Mouse (Mus musculus) hindbrain, embryonic 12.5 days (tissue): ENCODE results near the gene Ablim2. TPM values are rescaled to one million over a fixed set of nuclear protein-coding genes. Genes with fewer than 3 reads are reported as not detected.

Experiments
- ATAC-seq: fragments of 200-750 bp; cut with Nextera tagmentation; 2 replicates; pipeline ENCODE4 v1.8.0; 2017; ENCODE audit warnings: moderate TSS enrichment; ENCODE audit not compliant: low FRiP score
- H3K27ac ChIP-seq: fragments of 300-500 bp; sonication (generic); 2 replicates; pipeline ENCODE4 v1.5.1; 2016; ENCODE audit warnings: mild to moderate bottlenecking
- H3K27me3 ChIP-seq: fragments of 300-500 bp; sonication (generic); 2 replicates; pipeline ENCODE4 v1.6.1; 2016; ENCODE audit warnings: mild to moderate bottlenecking
- H3K36me3 ChIP-seq: fragments of 300-500 bp; sonication (generic); 2 replicates; pipeline ENCODE4 v1.6.1; 2016; ENCODE audit warnings: mild to moderate bottlenecking
- H3K4me1 ChIP-seq: fragments of 300-500 bp; sonication (generic); 2 replicates; pipeline ENCODE4 v1.6.1; 2016
- H3K4me2 ChIP-seq: fragments of 300-500 bp; sonication (generic); replicated peaks from 2 replicates; pipeline ENCODE4 v1.6.1; 2016; ENCODE audit warnings: mild to moderate bottlenecking
- H3K4me3 ChIP-seq: fragments of 300-500 bp; sonication (generic); 2 replicates; pipeline ENCODE4 v1.5.1; 2016; ENCODE audit warnings: mild to moderate bottlenecking
- H3K9ac ChIP-seq: fragments of 300-500 bp; sonication (generic); 2 replicates; pipeline ENCODE4 v1.6.1; 2016; ENCODE audit warnings: mild to moderate bottlenecking, moderate library complexity
- H3K9me3 ChIP-seq: fragments of 300-500 bp; sonication (generic); replicated peaks from 2 replicates; pipeline ENCODE4 v1.6.1; 2016; ENCODE audit warnings: mild to moderate bottlenecking
- WGBS: fragments of 180-500 bp; shearing (Covaris S2); methylation state at CpG from one replicate; pipeline ENCODE4 v1.1.7; 2016; 5-methylcytosine and 5-hydroxymethylcytosine counted together
- polyA plus RNA-seq: library from polyadenylated mRNA; unstranded; fragments of >200 nt; fragmentation: Nextera tagmentation; extraction: Ambion mirVana; gene quantifications from 2 replicates; pipeline ENCODE4 v1.2.1, GENCODE M21; 2016

Ablim2 gene
- 3.7 and 3.9 TPM in 2 replicates for polyA plus RNA-seq

- H3K9me3 ChIP-seq, result no peaks in the 10 kb centered on the region
- H3K4me1 ChIP-seq, result peaks cover 11% of the 10 kb centered on the region
- H3K36me3 ChIP-seq, result no peaks in the 10 kb centered on the region
- peak within 1 kb of the TSS; percentile 61 for H3K9ac ChIP-seq
- no peak within 1 kb of the TSS for H3K27ac ChIP-seq
- WGBS, result under 1% methylated on average over 34 of the region's 35 CpGs
- peak within 1 kb of the TSS; percentile 92 for H3K4me2 ChIP-seq
- peak within 1 kb of the TSS; percentile 59 for H3K4me3 ChIP-seq
- ATAC-seq, result peak; percentile 97
- peaks cover 55% of the 10 kb centered on the region for H3K27me3 ChIP-seq
Measured at GRCm38 (mm10) chr5:35757639-35758001, at the start of gene Ablim2. TSS of gene Ablim2 (plus strand) at chr5:35757880.

- Histone ChIP-seq H3K4me1 (peaks cover 4% of the 10 kb centered on the region; the same call in 1 of the 2 replicates), H3K27me3 (no peaks in the 10 kb centered on the region), H3K9me3 (no peaks in the 10 kb centered on the region), H3K4me3 (no peak overlapping the region), H3K9ac (no peak overlapping the region), H3K4me2 (no peak overlapping the region), H3K36me3 (no peaks in the 10 kb centered on the region), H3K27ac (no peak overlapping the region)
- no peak for ATAC-seq
- WGBS, result 79% methylated on average over 3 of the region's 3 CpGs
Measured at GRCm38 (mm10) chr5:35710481-35710880, 47.2 kb upstream of the Ablim2 start.

- Histone ChIP-seq H3K4me1 (peaks cover 4% of the 10 kb centered on the region; the same call in 1 of the 2 replicates), H3K4me2 (no peak overlapping the region), H3K36me3 (no peaks in the 10 kb centered on the region), H3K27me3 (no peaks in the 10 kb centered on the region), H3K4me3 (no peak overlapping the region), H3K27ac (no peak overlapping the region), H3K9ac (no peak overlapping the region), H3K9me3 (no peaks in the 10 kb centered on the region)
- ATAC-seq, result no peak
- 67% methylated on average over 3 of the region's 3 CpGs for WGBS
Measured at GRCm38 (mm10) chr5:35710931-35711330, 46.7 kb upstream of the Ablim2 start.

GRCm38 (mm10) chr5:35712517-35712916 lies 45.2 kb upstream of the Ablim2 start:
- no peaks in the 10 kb centered on the region for H3K27me3 ChIP-seq
- H3K4me1 ChIP-seq, result peaks cover 4% of the 10 kb centered on the region; the same call in 1 of the 2 replicates
- H3K27ac ChIP-seq, result no peak overlapping the region
- no peaks in the 10 kb centered on the region for H3K9me3 ChIP-seq
- H3K4me3 ChIP-seq, result no peak overlapping the region
- no peak overlapping the region for H3K4me2 ChIP-seq
- ATAC-seq, result no peak
- H3K36me3 ChIP-seq, result no peaks in the 10 kb centered on the region
- whole genome bisulfite sequencing, result 73% methylated on average over 5 of the region's 5 CpGs
- no peak overlapping the region for H3K9ac ChIP-seq

- H3K4me3 ChIP-seq, result no peak overlapping the region
- peaks cover 4% of the 10 kb centered on the region; the same call in 1 of the 2 replicates for H3K4me1 ChIP-seq
- H3K27me3 ChIP-seq, result no peaks in the 10 kb centered on the region
- H3K27ac ChIP-seq, result no peak overlapping the region
- no peaks in the 10 kb centered on the region for H3K9me3 ChIP-seq
- H3K36me3 ChIP-seq, result no peaks in the 10 kb centered on the region
- no peak overlapping the region for H3K4me2 ChIP-seq
- whole genome bisulfite sequencing, result 55% methylated on average over 13 of the region's 13 CpGs
- ATAC-seq, result peak; percentile 87
- H3K9ac ChIP-seq, result no peak overlapping the region
Measured at GRCm38 (mm10) chr5:35713649-35714354, 43.9 kb upstream of the Ablim2 start.

- Histone ChIP-seq H3K9ac (no peak overlapping the region), H3K36me3 (no peaks in the 10 kb centered on the region), H3K27me3 (no peaks in the 10 kb centered on the region), H3K4me1 (no peaks in the 10 kb centered on the region), H3K27ac (no peak overlapping the region), H3K4me2 (no peak overlapping the region), H3K4me3 (no peak overlapping the region), H3K9me3 (no peaks in the 10 kb centered on the region)
- ATAC-seq, result no peak
- 80% methylated on average over 5 of the region's 5 CpGs for WGBS
Measured at GRCm38 (mm10) chr5:35717455-35717854, 40.2 kb upstream of the Ablim2 start.

DNA sequence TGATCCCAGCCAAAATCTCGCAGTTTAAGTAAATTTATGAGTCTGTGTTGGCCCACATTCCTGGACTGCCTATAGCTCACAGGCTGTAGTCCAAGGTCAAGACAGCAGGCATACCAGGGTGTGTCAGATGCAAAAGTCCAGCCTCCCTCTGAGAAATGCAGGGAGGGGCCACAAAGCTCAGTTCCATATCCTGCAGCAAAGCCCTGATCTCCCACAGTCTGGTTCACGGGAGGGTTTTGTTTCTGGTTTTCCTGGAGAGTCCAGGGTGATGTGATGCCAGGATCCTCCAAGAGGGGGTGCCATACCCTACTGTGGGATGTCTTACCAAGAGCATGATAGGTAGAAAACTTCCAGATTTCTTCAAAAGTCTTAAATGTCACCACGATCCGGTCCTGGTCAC lies 39.7 kb upstream of the Ablim2 start:
- H3K4me2 ChIP-seq, result no peak overlapping the region
- no peaks in the 10 kb centered on the region for H3K27me3 ChIP-seq
- no peak for ATAC-seq
- no peaks in the 10 kb centered on the region for H3K4me1 ChIP-seq
- H3K9ac ChIP-seq, result no peak overlapping the region
- H3K4me3 ChIP-seq, result no peak overlapping the region
- no peaks in the 10 kb centered on the region for H3K36me3 ChIP-seq
- no peaks in the 10 kb centered on the region for H3K9me3 ChIP-seq
- H3K27ac ChIP-seq, result no peak overlapping the region
- 59% methylated on average over 4 of the region's 4 CpGs for WGBS

DNA sequence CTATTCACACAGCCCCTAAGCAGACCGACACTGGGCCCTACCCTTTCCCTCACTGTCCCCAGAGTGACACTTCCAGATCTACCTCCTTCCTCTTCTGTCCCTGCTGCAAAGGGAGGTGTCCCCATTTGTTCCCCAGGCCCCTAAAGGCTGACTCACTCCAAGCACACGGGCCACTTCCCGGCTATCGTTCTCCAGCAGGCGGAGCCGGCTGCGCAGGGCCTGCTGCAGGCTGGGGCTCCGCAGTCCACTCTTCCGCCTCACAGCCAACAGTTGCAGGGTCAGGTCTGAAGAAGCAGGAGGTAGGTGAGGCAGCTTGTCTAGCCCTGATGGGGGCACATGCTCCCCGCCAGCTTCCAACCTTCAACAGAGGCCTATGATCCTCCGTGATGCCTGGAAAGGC lies 38.9 kb upstream of the Ablim2 start:
- Histone ChIP-seq H3K36me3 (no peaks in the 10 kb centered on the region), H3K4me3 (no peak overlapping the region), H3K4me1 (no peaks in the 10 kb centered on the region), H3K27ac (no peak overlapping the region), H3K9ac (no peak overlapping the region), H3K4me2 (no peak overlapping the region), H3K27me3 (no peaks in the 10 kb centered on the region), H3K9me3 (no peaks in the 10 kb centered on the region)
- ATAC-seq, result no peak
- WGBS, result 78% methylated on average over 11 of the region's 11 CpGs

- Histone ChIP-seq H3K4me2 (no peak overlapping the region), H3K27me3 (no peaks in the 10 kb centered on the region), H3K36me3 (no peaks in the 10 kb centered on the region), H3K27ac (no peak overlapping the region), H3K4me1 (no peaks in the 10 kb centered on the region), H3K9ac (no peak overlapping the region), H3K4me3 (no peak overlapping the region), H3K9me3 (no peaks in the 10 kb centered on the region)
- no peak for ATAC-seq
Measured at GRCm38 (mm10) chr5:35719343-35719742, 38.3 kb upstream of the Ablim2 start.

DNA sequence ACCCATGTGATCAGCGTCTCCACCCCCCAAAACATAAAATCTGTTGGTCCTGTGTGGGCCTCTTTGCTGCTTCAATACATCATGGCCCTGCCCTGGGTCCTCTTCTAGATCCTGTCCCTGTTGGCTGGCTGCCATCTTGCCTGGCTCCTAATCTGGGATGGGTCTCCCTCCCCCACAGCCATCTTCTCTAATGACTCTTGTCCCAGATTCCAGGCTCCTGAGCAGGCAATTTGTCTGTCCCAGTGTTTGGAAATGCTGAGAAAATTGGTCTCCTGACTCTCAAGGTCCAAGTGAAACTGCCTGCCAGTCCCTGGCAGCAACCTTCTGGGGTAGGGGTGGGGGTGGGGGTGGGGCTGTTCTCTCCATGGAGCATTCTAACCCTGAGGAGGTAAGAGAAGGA lies 37.8 kb upstream of the Ablim2 start:
- Histone ChIP-seq H3K9me3 (no peaks in the 10 kb centered on the region), H3K27me3 (no peaks in the 10 kb centered on the region), H3K4me2 (no peak overlapping the region), H3K27ac (no peak overlapping the region), H3K36me3 (no peaks in the 10 kb centered on the region), H3K4me3 (no peak overlapping the region), H3K9ac (no peak overlapping the region), H3K4me1 (no peaks in the 10 kb centered on the region)
- WGBS, result 95% methylated on average over 1 of the region's 1 CpGs
- ATAC-seq, result no peak

- no peak overlapping the region for H3K9ac ChIP-seq
Measured at GRCm38 (mm10) chr5:35721933-35722332, 35.7 kb upstream of the Ablim2 start.

GRCm38 (mm10) chr5:35722654-35723053 lies 35.0 kb upstream of the Ablim2 start:
- Histone ChIP-seq H3K27ac (no peak overlapping the region), H3K9ac (no peak overlapping the region), H3K9me3 (no peaks in the 10 kb centered on the region), H3K27me3 (no peaks in the 10 kb centered on the region), H3K36me3 (no peaks in the 10 kb centered on the region), H3K4me3 (no peak overlapping the region), H3K4me1 (no peaks in the 10 kb centered on the region), H3K4me2 (no peak overlapping the region)
- ATAC-seq, result no peak
- 58% methylated on average over 2 of the region's 2 CpGs for WGBS

More at GRCm38 (mm10) chr5:35721933-35722332, 35.7 kb upstream of the Ablim2 start:
- WGBS, result 96% methylated on average over 2 of the region's 2 CpGs
- no peaks in the 10 kb centered on the region for H3K9me3 ChIP-seq
- H3K4me3 ChIP-seq, result no peak overlapping the region
- H3K4me1 ChIP-seq, result no peaks in the 10 kb centered on the region
- no peak for ATAC-seq
- H3K4me2 ChIP-seq, result no peak overlapping the region
- no peak overlapping the region for H3K27ac ChIP-seq
- H3K36me3 ChIP-seq, result no peaks in the 10 kb centered on the region
- no peaks in the 10 kb centered on the region for H3K27me3 ChIP-seq

DNA sequence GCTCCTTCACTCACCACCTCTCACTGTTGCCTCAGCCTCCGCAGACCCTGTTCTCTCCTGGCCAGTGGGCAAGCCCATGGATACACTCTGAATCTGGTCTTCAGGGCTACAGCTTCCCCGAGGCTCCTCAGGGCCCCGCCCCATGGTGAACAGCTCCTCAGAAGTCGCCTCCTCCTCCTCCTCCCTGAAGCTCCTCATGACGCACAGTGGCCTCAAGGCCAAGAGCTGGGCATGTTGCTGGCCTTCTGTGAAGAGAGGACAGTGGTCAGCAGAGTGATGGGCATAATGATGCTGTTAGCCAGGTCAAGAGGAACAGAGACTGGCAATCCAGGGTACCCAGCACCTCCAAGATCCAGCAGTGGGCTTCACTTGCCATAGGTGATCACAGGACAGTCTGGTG lies 33.8 kb upstream of the Ablim2 start:
- no peak overlapping the region for H3K4me3 ChIP-seq
- WGBS, result 74% methylated on average over 5 of the region's 5 CpGs
- no peak for ATAC-seq

More for the DNA sequence above, 33.8 kb upstream of the Ablim2 start:
- no peak overlapping the region for H3K4me2 ChIP-seq
- H3K27ac ChIP-seq, result no peak overlapping the region
- H3K9ac ChIP-seq, result no peak overlapping the region
- H3K27me3 ChIP-seq, result no peaks in the 10 kb centered on the region
- no peaks in the 10 kb centered on the region for H3K36me3 ChIP-seq
- H3K4me1 ChIP-seq, result 0 out of 2 replicates have a peak, but pooled peaks cover 1% of the 10 kb centered on the region
- H3K9me3 ChIP-seq, result no peaks in the 10 kb centered on the region
